Mouse (Mus musculus): ENCODE data around the gene Stard13. TPM values are rescaled to one million over a fixed set of nuclear protein-coding genes. Genes with fewer than 3 reads are reported as not detected.
A peak's percentile ranks its signal among the peaks of the same experiment; 100 is the strongest.

Gene Stard13
- polyA plus RNA-seq, 1 experiment from 2014 or later = 4.5 TPM

DNA sequence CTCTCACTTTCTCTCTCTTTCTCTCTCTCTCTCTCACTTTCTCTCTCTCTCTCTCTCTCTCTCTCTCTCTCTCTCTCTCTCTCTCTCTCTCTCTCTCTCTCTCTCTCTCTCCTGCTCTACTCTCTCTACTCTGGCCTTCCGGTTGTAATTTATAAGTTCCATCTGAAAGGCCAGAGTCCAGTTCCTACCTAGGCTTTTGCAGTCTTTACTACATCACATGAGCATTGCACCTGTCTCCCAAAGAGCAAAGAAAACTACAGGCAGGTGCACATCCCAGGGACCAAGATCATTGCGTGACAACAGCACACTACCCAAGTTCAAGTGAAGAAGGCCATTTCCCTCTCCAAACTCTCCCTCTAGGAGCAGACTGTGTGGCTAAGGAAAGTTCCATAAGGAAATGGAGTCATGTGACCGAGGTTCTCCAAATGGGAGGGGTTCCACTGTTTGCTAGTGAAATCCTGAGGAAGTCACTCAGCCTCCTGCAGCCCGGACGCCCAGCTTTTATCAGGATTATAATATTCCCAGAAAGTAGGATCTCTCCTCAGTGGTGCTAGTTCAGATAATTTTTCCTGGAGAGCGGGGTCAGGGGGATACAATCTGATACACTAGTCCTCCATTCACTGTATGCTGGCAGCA is 68.1 kb downstream of the Stard13 start:
- H3K4me3 ChIP-seq (ENCODE audit: low read length) = no peak overlapping the region
- no peak overlapping the region for H3K9ac ChIP-seq (ENCODE audit: low read length)
- H3K36me3 ChIP-seq (ENCODE audit: control insufficient read depth, insufficient read depth) = no peaks in the 10 kb centered on the region
- no peak overlapping the region for H3K4me2 ChIP-seq (ENCODE audit: low read depth, low read length)
- no peaks in the 10 kb centered on the region for H3K27me3 ChIP-seq (ENCODE audit: control insufficient read depth, insufficient read depth, low read length)
- no peak for ATAC-seq (replicated peaks; ENCODE audit: extremely low read depth, insufficient read depth, low FRiP score)
- 75% methylated on average over 6 of the region's 6 CpGs for WGBS
- H3K9me3 ChIP-seq (replicated peaks; ENCODE audit: control insufficient read depth, low read length) = no peaks in the 10 kb centered on the region
- peaks cover 7% of the 10 kb centered on the region for H3K4me1 ChIP-seq (ENCODE audit: control insufficient read depth, insufficient read depth, low read length)
- H3K27ac ChIP-seq (ENCODE audit: low read length) = no peak overlapping the region

DNA sequence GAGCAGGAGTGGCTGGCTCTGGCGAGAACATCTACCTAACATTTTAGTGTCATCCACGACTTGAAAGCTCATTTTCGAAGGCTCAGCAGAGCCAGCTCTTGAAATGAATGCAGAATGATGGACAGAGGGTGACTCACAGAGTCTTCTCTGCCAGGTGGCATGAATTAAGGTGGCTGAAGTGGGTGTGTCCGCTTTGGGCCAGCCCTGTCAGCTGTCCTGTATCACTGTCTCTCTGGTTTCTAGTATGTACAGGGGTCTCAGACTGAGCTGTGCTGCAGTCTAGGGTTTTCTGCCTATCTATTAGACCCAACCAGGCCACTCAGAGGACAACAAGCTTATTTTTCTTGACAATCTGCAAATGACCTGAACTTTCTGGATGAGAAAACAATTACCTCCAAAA is 68.8 kb downstream of the Stard13 start:
- no peak for ATAC-seq (replicated peaks; ENCODE audit: extremely low read depth, insufficient read depth, low FRiP score)
- Histone ChIP-seq H3K4me1 (ENCODE audit: control insufficient read depth, insufficient read depth, low read length) (peaks cover 7% of the 10 kb centered on the region), H3K36me3 (ENCODE audit: control insufficient read depth, insufficient read depth) (no peaks in the 10 kb centered on the region), H3K27me3 (ENCODE audit: control insufficient read depth, insufficient read depth, low read length) (no peaks in the 10 kb centered on the region), H3K4me3 (ENCODE audit: low read length) (no peak overlapping the region), H3K9me3 (replicated peaks; ENCODE audit: control insufficient read depth, low read length) (no peaks in the 10 kb centered on the region), H3K4me2 (ENCODE audit: low read depth, low read length) (no peak overlapping the region), H3K9ac (ENCODE audit: low read length) (no peak overlapping the region), H3K27ac (ENCODE audit: low read length) (no peak overlapping the region)
- WGBS = 76% methylated on average over 4 of the region's 4 CpGs

DNA sequence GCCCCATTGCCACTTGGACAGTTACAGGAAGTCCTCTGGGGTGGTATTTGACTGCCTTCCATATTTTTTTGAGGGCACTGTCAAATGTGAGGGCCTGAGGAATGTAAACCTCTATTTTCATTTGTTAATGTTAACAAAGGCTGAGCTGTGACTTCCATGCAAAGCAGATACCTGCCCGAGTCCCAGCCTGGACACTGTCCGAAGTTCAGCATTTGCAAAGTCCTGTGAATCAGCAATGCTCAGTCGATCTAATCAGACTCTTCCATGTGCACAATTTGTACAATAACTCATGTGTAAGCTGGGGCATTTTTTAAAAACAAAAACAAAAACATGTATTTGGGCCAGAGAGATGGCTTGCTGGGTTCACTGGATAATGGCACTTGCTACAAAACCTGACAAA is 71.0 kb downstream of the Stard13 start:
- Histone ChIP-seq H3K9ac (ENCODE audit: low read length) (no peak overlapping the region), H3K36me3 (ENCODE audit: control insufficient read depth, insufficient read depth) (no peaks in the 10 kb centered on the region), H3K4me3 (ENCODE audit: low read length) (no peak overlapping the region), H3K27ac (ENCODE audit: low read length) (no peak overlapping the region), H3K4me1 (ENCODE audit: control insufficient read depth, insufficient read depth, low read length) (peaks cover 7% of the 10 kb centered on the region), H3K27me3 (ENCODE audit: control insufficient read depth, insufficient read depth, low read length) (no peaks in the 10 kb centered on the region), H3K9me3 (replicated peaks; ENCODE audit: control insufficient read depth, low read length) (no peaks in the 10 kb centered on the region), H3K4me2 (ENCODE audit: low read depth, low read length) (no peak overlapping the region)
- no peak for ATAC-seq (replicated peaks; ENCODE audit: extremely low read depth, insufficient read depth, low FRiP score)
- WGBS = 95% methylated on average over 3 of the region's 3 CpGs

DNA sequence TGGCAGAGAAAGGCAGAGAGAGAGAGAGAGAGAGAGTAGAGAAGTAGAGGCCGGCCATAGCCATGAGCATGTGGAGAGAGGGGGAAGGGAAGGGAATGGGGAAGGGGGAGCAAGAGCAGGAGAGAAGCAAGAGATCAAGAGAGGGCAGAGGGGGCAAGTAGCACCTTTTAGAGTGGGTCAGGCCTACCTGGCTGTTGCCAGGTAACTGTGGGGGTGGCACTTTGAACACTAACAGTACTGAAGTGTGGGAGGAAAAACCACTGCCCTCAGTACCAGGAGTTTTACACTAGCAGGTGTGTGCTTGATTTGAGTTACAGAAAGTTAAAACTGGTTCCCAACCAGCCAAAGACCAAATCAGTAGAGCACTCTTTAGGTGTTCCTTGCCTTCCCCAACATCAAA is 78.4 kb downstream of the Stard13 start:
- no peak for ATAC-seq (replicated peaks; ENCODE audit: extremely low read depth, insufficient read depth, low FRiP score)
- H3K4me2 ChIP-seq (ENCODE audit: low read depth, low read length) = no peak overlapping the region
- H3K27me3 ChIP-seq (ENCODE audit: control insufficient read depth, insufficient read depth, low read length) = no peaks in the 10 kb centered on the region
- H3K4me1 ChIP-seq (ENCODE audit: control insufficient read depth, insufficient read depth, low read length) = peaks cover 9% of the 10 kb centered on the region
- no peaks in the 10 kb centered on the region for H3K9me3 ChIP-seq (replicated peaks; ENCODE audit: control insufficient read depth, low read length)
- H3K36me3 ChIP-seq (ENCODE audit: control insufficient read depth, insufficient read depth) = no peaks in the 10 kb centered on the region
- no peak overlapping the region; the same call in 1 of the 2 replicates for H3K27ac ChIP-seq (ENCODE audit: low read length)
- H3K4me3 ChIP-seq (ENCODE audit: low read length) = no peak overlapping the region
- 64% methylated on average over 1 of the region's 1 CpGs for WGBS
- H3K9ac ChIP-seq (ENCODE audit: low read length) = no peak overlapping the region

DNA sequence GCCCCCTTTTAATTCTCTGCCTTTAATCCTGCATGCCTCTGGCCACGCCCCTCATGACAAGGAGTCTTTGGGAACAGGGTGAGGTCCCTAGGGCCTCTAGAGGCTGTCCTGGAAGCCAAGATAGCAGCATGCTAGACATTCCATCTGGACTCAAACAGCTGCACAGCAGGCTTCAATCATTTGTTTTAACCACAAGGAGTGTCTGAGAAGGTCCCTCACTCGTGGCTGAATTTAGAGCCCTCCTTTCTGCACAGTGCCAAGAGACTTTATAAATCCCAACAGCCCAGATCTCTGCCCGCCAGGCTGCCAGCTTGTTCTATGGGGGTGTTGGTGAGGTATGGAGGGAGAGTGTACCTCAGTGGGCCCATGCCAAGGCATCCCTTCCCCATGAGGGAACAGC is 78.9 kb downstream of the Stard13 start:
- ATAC-seq (replicated peaks; ENCODE audit: extremely low read depth, insufficient read depth, low FRiP score) = no peak; the same call in 1 of the 2 replicates
- Histone ChIP-seq H3K9me3 (replicated peaks; ENCODE audit: control insufficient read depth, low read length) (no peaks in the 10 kb centered on the region), H3K27me3 (ENCODE audit: control insufficient read depth, insufficient read depth, low read length) (no peaks in the 10 kb centered on the region), H3K4me2 (ENCODE audit: low read depth, low read length) (no peak overlapping the region), H3K9ac (ENCODE audit: low read length) (no peak overlapping the region), H3K4me1 (ENCODE audit: control insufficient read depth, insufficient read depth, low read length) (peaks cover 9% of the 10 kb centered on the region), H3K4me3 (ENCODE audit: low read length) (no peak overlapping the region), H3K27ac (ENCODE audit: low read length) (peak overlapping the region; percentile 50; the same call in 1 of the 2 replicates), H3K36me3 (ENCODE audit: control insufficient read depth, insufficient read depth) (no peaks in the 10 kb centered on the region)
- 29% methylated on average over 3 of the region's 3 CpGs for WGBS

DNA sequence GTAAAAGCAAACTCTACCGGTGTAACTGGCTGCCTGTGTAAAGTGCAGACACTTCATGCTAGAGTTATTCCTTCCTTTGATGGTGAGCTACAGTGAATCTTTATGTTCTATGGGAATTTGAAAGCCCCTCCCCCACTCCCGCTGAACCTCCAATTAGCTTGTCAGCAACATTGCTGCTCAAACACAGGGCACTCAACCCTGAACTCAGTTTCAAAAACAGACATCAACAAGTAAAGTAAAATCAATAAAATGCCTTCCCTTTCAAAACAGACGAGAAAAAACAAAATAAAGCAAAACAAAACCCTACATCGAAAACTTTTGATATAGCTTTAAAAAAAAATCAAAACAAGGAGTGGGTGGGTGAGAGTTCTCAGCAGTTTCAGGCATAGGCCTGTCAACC is 79.6 kb downstream of the Stard13 start:
- ATAC-seq (replicated peaks; ENCODE audit: extremely low read depth, insufficient read depth, low FRiP score) = no peak
- WGBS = 69% methylated on average over 4 of the region's 4 CpGs
- H3K4me2 ChIP-seq (ENCODE audit: low read depth, low read length) = no peak overlapping the region

DNA sequence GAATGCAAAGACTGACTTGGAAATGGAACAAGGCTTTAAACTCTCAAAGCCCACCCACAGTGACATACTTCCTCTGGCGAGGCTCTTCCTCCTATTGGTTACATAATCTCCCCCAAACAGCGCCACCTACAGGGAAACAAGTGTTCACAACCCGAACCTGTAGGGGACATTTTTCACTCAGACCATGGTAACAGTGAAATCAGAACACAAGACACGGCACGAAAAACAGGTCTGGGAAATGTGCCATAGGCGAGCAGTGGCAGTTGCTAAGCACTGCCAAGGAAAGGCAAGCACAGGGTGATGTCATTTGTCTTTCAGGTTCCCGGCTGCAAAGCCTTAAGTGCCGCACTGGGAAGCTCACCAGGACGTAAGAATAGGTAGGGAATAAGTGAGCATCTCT is 82.1 kb downstream of the Stard13 start:
- no peak overlapping the region for H3K4me3 ChIP-seq (ENCODE audit: low read length)
- H3K36me3 ChIP-seq (ENCODE audit: control insufficient read depth, insufficient read depth) = no peaks in the 10 kb centered on the region
- H3K9me3 ChIP-seq (replicated peaks; ENCODE audit: control insufficient read depth, low read length) = no peaks in the 10 kb centered on the region
- WGBS = 82% methylated on average over 9 of the region's 9 CpGs
- H3K9ac ChIP-seq (ENCODE audit: low read length) = no peak overlapping the region
- H3K4me1 ChIP-seq (ENCODE audit: control insufficient read depth, insufficient read depth, low read length) = peaks cover 8% of the 10 kb centered on the region
- no peak overlapping the region for H3K27ac ChIP-seq (ENCODE audit: low read length)
- no peak overlapping the region for H3K4me2 ChIP-seq (ENCODE audit: low read depth, low read length)
- no peak for ATAC-seq (replicated peaks; ENCODE audit: extremely low read depth, insufficient read depth, low FRiP score)
- H3K27me3 ChIP-seq (ENCODE audit: control insufficient read depth, insufficient read depth, low read length) = no peaks in the 10 kb centered on the region

More for the DNA sequence above, 79.6 kb downstream of the Stard13 start:
- Histone ChIP-seq H3K27me3 (ENCODE audit: control insufficient read depth, insufficient read depth, low read length) (no peaks in the 10 kb centered on the region), H3K9ac (ENCODE audit: low read length) (no peak overlapping the region), H3K36me3 (ENCODE audit: control insufficient read depth, insufficient read depth) (no peaks in the 10 kb centered on the region), H3K4me3 (ENCODE audit: low read length) (no peak overlapping the region), H3K27ac (ENCODE audit: low read length) (no peak overlapping the region), H3K9me3 (replicated peaks; ENCODE audit: control insufficient read depth, low read length) (no peaks in the 10 kb centered on the region), H3K4me1 (ENCODE audit: control insufficient read depth, insufficient read depth, low read length) (peaks cover 9% of the 10 kb centered on the region)

DNA sequence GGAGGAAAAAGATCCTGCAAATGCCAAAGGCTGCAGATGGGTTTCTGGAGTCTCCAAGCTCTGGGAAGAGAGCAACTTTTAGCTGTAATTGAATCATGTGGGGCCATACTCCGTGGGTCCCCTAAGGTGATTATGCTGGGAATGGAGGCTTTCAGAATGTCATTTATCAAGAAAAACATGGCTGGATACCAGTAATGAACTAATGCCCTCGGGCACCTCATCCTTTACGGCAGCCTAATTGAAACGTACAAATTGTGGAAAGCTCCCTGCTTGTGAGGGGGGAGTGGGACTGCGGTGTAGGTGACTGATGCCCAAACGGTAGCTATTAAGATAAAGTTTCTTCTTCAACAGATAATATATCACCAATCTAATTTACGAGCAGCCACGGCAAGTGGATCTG is 84.1 kb downstream of the Stard13 start:
- ATAC-seq (replicated peaks; ENCODE audit: extremely low read depth, insufficient read depth, low FRiP score) = no peak
- H3K27ac ChIP-seq (ENCODE audit: low read length) = no peak overlapping the region
- 62% methylated on average over 8 of the region's 8 CpGs for WGBS
- H3K4me1 ChIP-seq (ENCODE audit: control insufficient read depth, insufficient read depth, low read length) = peaks cover under 1% of the 10 kb centered on the region; the same call in 1 of the 2 replicates
- H3K4me3 ChIP-seq (ENCODE audit: low read length) = no peak overlapping the region
- no peaks in the 10 kb centered on the region for H3K27me3 ChIP-seq (ENCODE audit: control insufficient read depth, insufficient read depth, low read length)
- H3K9ac ChIP-seq (ENCODE audit: low read length) = no peak overlapping the region
- no peaks in the 10 kb centered on the region for H3K36me3 ChIP-seq (ENCODE audit: control insufficient read depth, insufficient read depth)
- no peak overlapping the region for H3K4me2 ChIP-seq (ENCODE audit: low read depth, low read length)
- no peaks in the 10 kb centered on the region for H3K9me3 ChIP-seq (replicated peaks; ENCODE audit: control insufficient read depth, low read length)

DNA sequence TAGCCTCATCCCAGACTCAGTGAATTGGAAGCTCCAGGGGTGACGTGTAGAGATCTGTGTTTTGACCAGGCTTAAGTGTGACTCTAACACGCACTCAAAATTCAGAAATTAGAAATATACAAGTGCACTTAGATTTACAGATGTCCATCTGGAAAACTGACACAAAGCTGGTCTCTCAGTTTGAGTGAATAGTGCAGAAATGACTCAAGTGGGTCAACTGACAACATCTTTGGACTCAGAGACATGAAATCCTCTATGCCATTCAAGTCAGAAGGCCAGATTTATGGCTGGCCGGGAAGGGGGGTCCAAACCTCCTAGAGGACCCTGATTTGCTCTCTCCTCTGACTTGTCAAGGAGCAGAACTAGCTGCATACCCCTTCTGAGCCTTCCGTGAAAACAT is 85.6 kb downstream of the Stard13 start:
- H3K9ac ChIP-seq (ENCODE audit: low read length) = no peak overlapping the region
- no peak overlapping the region for H3K4me2 ChIP-seq (ENCODE audit: low read depth, low read length)
- H3K27me3 ChIP-seq (ENCODE audit: control insufficient read depth, insufficient read depth, low read length) = no peaks in the 10 kb centered on the region
- no peak for ATAC-seq (replicated peaks; ENCODE audit: extremely low read depth, insufficient read depth, low FRiP score)
- H3K27ac ChIP-seq (ENCODE audit: low read length) = no peak overlapping the region
- no peaks in the 10 kb centered on the region for H3K9me3 ChIP-seq (replicated peaks; ENCODE audit: control insufficient read depth, low read length)
- no peak overlapping the region for H3K4me3 ChIP-seq (ENCODE audit: low read length)
- H3K4me1 ChIP-seq (ENCODE audit: control insufficient read depth, insufficient read depth, low read length) = peaks cover 4% of the 10 kb centered on the region
- WGBS = 82% methylated on average over 4 of the region's 4 CpGs
- H3K36me3 ChIP-seq (ENCODE audit: control insufficient read depth, insufficient read depth) = no peaks in the 10 kb centered on the region

Data from heart, embryonic 16.5 days (tissue).